Mouse (Mus musculus) stomach, embryonic 14.5 days (tissue): ENCODE results near the gene Dagla. TPM values are rescaled to one million over a fixed set of nuclear protein-coding genes. Genes with fewer than 3 reads are reported as not detected.

Experiments used
- ATAC-seq: fragments of 200-750 bp; cut with Nextera tagmentation; 2 replicates; pipeline ENCODE4 v1.8.0; 2017; ENCODE audit warnings: low read depth, moderate TSS enrichment; ENCODE audit not compliant: insufficient number of reproducible peaks, insufficient read depth, low FRiP score
- H3K27ac ChIP-seq: fragments of 300-500 bp; sonication (generic); 2 replicates; pipeline ENCODE4 v1.5.1; 2014; ENCODE audit warnings: mild to moderate bottlenecking, low read length, moderate library complexity, mixed read lengths
- H3K27me3 ChIP-seq: fragments of 300-500 bp; sonication (generic); 2 replicates; pipeline ENCODE4 v1.6.1; 2014; ENCODE audit warnings: low read length, control low read depth, mixed read lengths; ENCODE audit not compliant: control insufficient read depth, insufficient read depth
- H3K36me3 ChIP-seq: fragments of 300-500 bp; sonication (generic); 2 replicates; pipeline ENCODE4 v1.6.1; 2014; ENCODE audit warnings: mild to moderate bottlenecking, control low read depth, low read length, moderate library complexity, mixed read lengths; ENCODE audit not compliant: control insufficient read depth, insufficient read depth
- H3K4me1 ChIP-seq: fragments of 300-500 bp; sonication (generic); 2 replicates; pipeline ENCODE4 v1.6.1; 2014; ENCODE audit warnings: low read length, control low read depth, mixed read lengths; ENCODE audit not compliant: control insufficient read depth, insufficient read depth
- H3K4me2 ChIP-seq: fragments of 300-500 bp; sonication (generic); replicated peaks from 2 replicates; pipeline ENCODE4 v1.6.1; 2014; ENCODE audit warnings: low read depth, low read length, control low read depth
- H3K4me3 ChIP-seq: fragments of 300-500 bp; sonication (generic); 2 replicates; pipeline ENCODE4 v1.5.1; 2014; ENCODE audit warnings: low read depth, low read length, control low read depth
- H3K9ac ChIP-seq: fragments of 300-500 bp; sonication (generic); replicated peaks from 2 replicates; pipeline ENCODE4 v1.6.1; 2014; ENCODE audit warnings: low read depth, mild to moderate bottlenecking, control low read depth, low read length, moderate library complexity, mixed read lengths
- H3K9me3 ChIP-seq: fragments of 300-500 bp; sonication (generic); 2 replicates; pipeline ENCODE4 v1.6.1; 2016; ENCODE audit warnings: low read depth, low read length, control low read depth; ENCODE audit not compliant: control insufficient read depth
- WGBS: fragments of 180-500 bp; shearing (Covaris S2); extraction: QIAGEN DNeasy Blood & Tissue Kit; methylation state at CpG from one replicate; pipeline ENCODE4 v1.1.7; 2014; 5-methylcytosine and 5-hydroxymethylcytosine counted together
- polyA plus RNA-seq: library from polyadenylated mRNA; unstranded; fragments of >200 nt; fragmentation: Nextera tagmentation; extraction: Ambion mirVana; gene quantifications from 2 replicates; pipeline ENCODE4 v1.2.1, GENCODE M21; 2014

Gene Dagla
- polyA plus RNA-seq, 1 experiment from 2014 or later: 2.9 TPM

DNA sequence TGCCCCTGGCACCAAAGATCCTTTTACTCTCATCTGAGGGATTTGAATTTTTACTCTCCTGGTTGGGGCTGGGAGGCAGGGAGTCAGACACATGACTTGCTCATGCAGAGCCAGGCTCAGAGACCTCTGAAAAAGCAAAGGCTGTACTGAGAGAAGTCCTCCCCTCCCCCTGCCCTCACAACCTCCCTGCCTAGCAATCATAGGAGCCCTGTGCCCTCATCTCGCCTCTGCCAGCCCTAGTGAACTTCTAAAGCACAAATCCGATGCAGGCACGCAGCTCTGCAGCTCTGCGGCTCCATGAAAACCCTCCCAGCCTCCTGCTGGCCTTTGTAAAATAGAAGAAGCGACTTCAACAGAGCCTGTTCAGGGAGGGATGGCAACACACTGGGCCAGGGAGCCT lies 34.6 kb upstream of the Dagla start:
- no peak overlapping the region for H3K27ac ChIP-seq
- 0 out of 2 replicates have a peak, but pooled peaks cover 3% of the 10 kb centered on the region for H3K4me1 ChIP-seq
- no peak for ATAC-seq
- 37% methylated on average over 5 of the region's 5 CpGs for WGBS
- no peaks in the 10 kb centered on the region for H3K9me3 ChIP-seq
- H3K36me3 ChIP-seq: no peaks in the 10 kb centered on the region
- no peak overlapping the region for H3K4me3 ChIP-seq
- H3K4me2 ChIP-seq: no peak overlapping the region
- no peak overlapping the region for H3K9ac ChIP-seq
- no peaks in the 10 kb centered on the region for H3K27me3 ChIP-seq

DNA sequence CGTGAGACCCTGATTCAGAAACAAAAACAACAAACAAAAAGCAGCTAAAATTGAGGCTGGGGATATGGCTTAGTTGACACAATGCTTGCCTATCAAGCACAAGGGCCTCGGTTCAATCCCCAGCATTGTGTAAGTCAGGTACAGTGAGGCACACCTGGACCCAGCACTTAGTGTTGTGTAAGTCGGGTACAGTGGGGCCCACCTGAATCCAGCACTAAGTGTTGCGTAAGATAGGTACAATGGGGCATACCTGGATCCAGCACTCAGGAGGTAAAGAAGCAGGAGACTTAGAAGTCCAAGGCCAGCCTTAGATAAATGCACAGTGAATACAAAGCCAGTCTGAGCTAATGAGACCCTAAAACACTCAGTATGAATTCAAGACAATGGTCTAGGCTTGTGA lies 34.0 kb upstream of the Dagla start:
- ATAC-seq: no peak
- 81% methylated on average over 4 of the region's 4 CpGs for whole genome bisulfite sequencing
- no peaks in the 10 kb centered on the region for H3K27me3 ChIP-seq

DNA sequence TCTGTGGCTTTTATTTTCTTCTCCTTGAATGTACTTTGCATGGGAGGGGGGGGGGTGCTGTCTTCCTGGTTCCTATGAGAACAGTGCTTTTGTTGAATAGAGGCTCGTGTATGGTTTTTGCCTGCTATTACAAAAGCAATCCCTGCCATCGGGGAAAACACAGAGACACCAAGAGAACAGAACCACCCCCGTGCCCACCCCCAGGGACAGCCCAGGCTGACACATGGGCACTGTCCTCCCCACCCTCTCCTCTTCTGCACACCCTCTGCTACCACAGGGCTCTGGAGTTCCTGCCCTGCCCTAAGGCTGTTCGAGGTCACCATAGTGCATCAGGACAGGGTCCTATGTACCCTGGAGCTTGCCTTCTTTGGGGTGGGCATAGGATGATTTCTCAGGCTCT lies 29.8 kb upstream of the Dagla start:
- Histone ChIP-seq H3K27me3 (no peaks in the 10 kb centered on the region), H3K9me3 (no peaks in the 10 kb centered on the region), H3K4me2 (no peak overlapping the region), H3K4me3 (no peak overlapping the region), H3K36me3 (no peaks in the 10 kb centered on the region), H3K9ac (no peak overlapping the region), H3K27ac (no peak overlapping the region), H3K4me1 (no peaks in the 10 kb centered on the region)
- 67% methylated on average over 4 of the region's 4 CpGs for WGBS
- ATAC-seq: no peak

More for the DNA sequence above, 34.0 kb upstream of the Dagla start:
- no peaks in the 10 kb centered on the region for H3K36me3 ChIP-seq
- H3K4me3 ChIP-seq: no peak overlapping the region
- no peak overlapping the region for H3K9ac ChIP-seq
- 0 out of 2 replicates have a peak, but pooled peaks cover 3% of the 10 kb centered on the region for H3K4me1 ChIP-seq
- no peak overlapping the region for H3K27ac ChIP-seq
- no peak overlapping the region for H3K4me2 ChIP-seq
- no peaks in the 10 kb centered on the region for H3K9me3 ChIP-seq

DNA sequence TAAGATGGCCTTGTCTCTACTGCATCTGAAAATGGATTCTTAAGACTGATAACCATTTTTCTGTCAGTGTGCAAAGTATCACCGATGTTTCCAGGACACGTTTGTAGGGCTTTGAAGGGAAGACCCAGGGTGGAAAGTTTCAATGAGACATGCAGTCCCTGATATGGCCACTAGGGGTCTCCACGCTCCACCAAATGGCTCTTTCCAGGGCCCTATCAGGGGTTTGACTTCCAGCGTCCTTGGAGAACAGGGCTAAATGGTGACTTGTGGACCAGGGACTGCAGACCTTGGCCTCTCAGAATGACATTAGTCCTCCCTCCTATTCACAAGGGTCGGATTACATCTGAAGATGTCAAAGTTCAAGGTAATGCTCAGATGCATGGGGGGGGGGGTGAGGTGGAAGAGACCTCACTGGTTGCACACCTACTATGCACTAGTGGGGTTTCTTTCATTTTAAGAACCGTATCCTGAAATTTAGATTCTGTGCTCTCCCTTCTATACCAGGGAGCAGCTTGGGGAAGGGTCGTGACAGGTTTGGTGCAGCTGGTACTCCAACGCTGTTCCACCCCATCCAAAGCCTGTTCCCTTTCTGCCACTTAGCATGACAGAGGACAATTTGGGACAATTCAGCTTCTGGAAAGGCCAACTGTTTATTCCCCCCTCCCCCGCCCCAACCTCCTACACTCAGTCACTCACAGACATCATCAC lies 29.0 kb upstream of the Dagla start:
- H3K27ac ChIP-seq: no peak overlapping the region
- no peak overlapping the region for H3K4me2 ChIP-seq
- 0 out of 2 replicates have a peak, but pooled peaks have one; percentile 70 for ATAC-seq

DNA sequence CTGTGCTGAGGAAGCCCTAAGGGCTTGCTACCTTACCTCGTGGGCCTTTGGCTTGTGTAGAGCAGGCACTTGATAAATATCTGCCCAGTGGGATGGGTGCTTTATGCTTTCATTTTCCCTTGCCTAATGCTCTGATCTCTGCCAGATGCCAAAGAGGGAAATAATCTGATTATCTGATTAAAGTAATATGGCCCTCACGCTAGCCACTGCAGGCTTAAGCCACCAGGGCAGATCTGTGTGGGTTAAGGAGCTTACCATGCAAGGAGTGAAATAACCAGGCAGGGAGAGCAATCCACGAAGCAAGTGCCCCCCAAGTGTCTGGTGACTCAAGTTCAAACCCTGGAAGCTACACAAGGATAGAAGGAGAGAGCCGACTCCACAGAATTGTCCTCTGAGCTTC lies 27.0 kb upstream of the Dagla start:
- no peaks in the 10 kb centered on the region for H3K36me3 ChIP-seq
- 59% methylated on average over 4 of the region's 4 CpGs for WGBS
- ATAC-seq: no peak

More for the DNA sequence above, 29.0 kb upstream of the Dagla start:
- no peaks in the 10 kb centered on the region for H3K9me3 ChIP-seq
- no peaks in the 10 kb centered on the region for H3K27me3 ChIP-seq
- no peak overlapping the region for H3K9ac ChIP-seq
- no peaks in the 10 kb centered on the region for H3K4me1 ChIP-seq
- no peak overlapping the region for H3K4me3 ChIP-seq
- H3K36me3 ChIP-seq: no peaks in the 10 kb centered on the region
- WGBS: 38% methylated on average over 9 of the region's 9 CpGs

DNA sequence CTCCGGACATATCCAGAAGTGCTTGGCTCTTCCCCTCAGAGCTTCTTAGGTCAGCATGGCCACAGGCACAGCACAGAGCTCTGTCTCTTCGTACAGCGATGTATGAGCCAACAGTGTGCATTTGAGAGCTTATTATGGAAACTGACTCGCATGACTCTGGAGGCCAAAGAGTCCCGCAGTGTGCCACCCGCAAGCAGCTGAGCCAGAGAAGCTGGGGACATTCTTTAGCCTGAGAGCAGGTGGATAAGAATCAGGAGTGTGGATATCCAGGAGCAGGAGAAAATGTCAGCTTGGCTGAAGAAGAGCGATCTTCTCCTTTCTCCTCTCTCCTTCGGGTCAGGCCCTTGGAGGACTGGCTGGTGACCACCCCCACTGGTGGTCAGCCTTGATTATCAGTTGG lies 24.4 kb upstream of the Dagla start:
- H3K4me1 ChIP-seq: no peaks in the 10 kb centered on the region
- no peaks in the 10 kb centered on the region for H3K9me3 ChIP-seq
- WGBS: 87% methylated on average over 8 of the region's 8 CpGs
- no peak overlapping the region for H3K4me3 ChIP-seq
- H3K36me3 ChIP-seq: no peaks in the 10 kb centered on the region
- H3K4me2 ChIP-seq: no peak overlapping the region
- no peak for ATAC-seq
- H3K27ac ChIP-seq: no peak overlapping the region
- H3K27me3 ChIP-seq: no peaks in the 10 kb centered on the region
- H3K9ac ChIP-seq: no peak overlapping the region

More for the DNA sequence above, 27.0 kb upstream of the Dagla start:
- Histone ChIP-seq H3K9me3 (no peaks in the 10 kb centered on the region), H3K4me2 (no peak overlapping the region), H3K27me3 (no peaks in the 10 kb centered on the region), H3K4me1 (no peaks in the 10 kb centered on the region), H3K4me3 (no peak overlapping the region), H3K27ac (no peak overlapping the region), H3K9ac (no peak overlapping the region)

DNA sequence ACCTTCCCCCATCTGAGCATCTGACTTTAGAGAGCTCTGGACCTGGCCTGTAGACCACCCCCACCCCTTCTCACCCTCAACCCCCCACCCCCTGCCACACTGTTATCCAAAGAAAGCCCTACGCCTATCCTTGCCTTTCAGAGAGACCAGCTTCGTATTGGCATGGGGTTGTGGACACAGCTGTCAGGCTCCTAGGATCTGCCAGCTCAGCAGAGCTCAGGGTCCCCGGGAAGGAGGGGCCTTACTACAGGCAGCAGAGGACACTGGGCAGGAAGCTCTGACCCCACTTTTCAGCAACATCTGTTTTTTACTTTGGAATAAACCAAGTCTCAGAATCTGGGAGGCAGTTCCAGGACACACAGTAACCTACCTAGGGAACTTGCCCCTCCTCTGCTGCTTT lies 21.9 kb upstream of the Dagla start:
- Histone ChIP-seq H3K4me3 (no peak overlapping the region), H3K36me3 (no peaks in the 10 kb centered on the region), H3K4me2 (no peak overlapping the region), H3K27ac (no peak overlapping the region), H3K4me1 (peaks cover 5% of the 10 kb centered on the region; the same call in 1 of the 2 replicates), H3K9me3 (no peaks in the 10 kb centered on the region), H3K9ac (no peak overlapping the region), H3K27me3 (no peaks in the 10 kb centered on the region)
- ATAC-seq: no peak
- WGBS: 31% methylated on average over 3 of the region's 3 CpGs

DNA sequence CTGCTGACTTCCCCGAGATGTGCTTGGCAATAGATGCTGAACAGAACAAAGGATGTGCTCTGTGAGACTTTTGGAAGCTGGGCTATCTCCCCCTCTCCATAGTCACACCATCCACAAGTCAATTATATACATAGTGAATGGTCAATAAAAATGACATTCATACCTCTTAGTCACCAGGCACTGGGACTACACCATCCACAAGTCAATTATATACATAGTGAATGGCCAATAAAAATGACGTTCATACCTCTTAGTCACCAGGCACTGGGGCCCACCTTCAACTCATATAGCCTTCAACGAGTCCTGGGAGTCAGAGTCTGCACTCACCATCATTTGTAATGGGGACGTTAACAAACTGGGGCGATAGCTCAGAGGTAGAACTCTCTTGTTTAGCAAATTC lies 19.2 kb upstream of the Dagla start:
- Histone ChIP-seq H3K4me3 (no peak overlapping the region), H3K4me1 (peaks cover 5% of the 10 kb centered on the region; the same call in 1 of the 2 replicates), H3K9me3 (no peaks in the 10 kb centered on the region), H3K36me3 (no peaks in the 10 kb centered on the region), H3K9ac (no peak overlapping the region), H3K27ac (no peak overlapping the region), H3K27me3 (no peaks in the 10 kb centered on the region), H3K4me2 (no peak overlapping the region)
- no peak for ATAC-seq
- WGBS: 73% methylated on average over 5 of the region's 5 CpGs
